Mouse (Mus musculus) neutrophil, adult 5-6 weeks (primary cell): ENCODE results near the gene Gm15517. TPM values are rescaled to one million over a fixed set of nuclear protein-coding genes. Genes with fewer than 3 reads are reported as not detected.
"Not testable (repeated sequence)": the region's sequence is repeated elsewhere in the genome, so short reads cannot be mapped to it uniquely, and the experiment has no call there.

Experiments used
- ATAC-seq: fragments of 151-379, 151-347 bp; 2 replicates; pipeline ENCODE4 v1.8.0; 2017; ENCODE audit warnings: mild to moderate bottlenecking, moderate TSS enrichment; ENCODE audit not compliant: insufficient number of reproducible peaks, poor library complexity, low FRiP score, severe bottlenecking; ENCODE audit errors: extremely low read depth
- total RNA-seq: library from RNA; stranded (forward); fragments of 200-1000 nt; gene quantifications from 2 replicates; pipeline ENCODE4 v1.2.3, GENCODE M21; 2017

Gm15517 gene
- total RNA-seq, 1 experiment from 2014 or later = not detected

- peak; percentile 90 for ATAC-seq
Measured at GRCm38 (mm10) chr7:44262791-44263643, 1.8 kb downstream of the Gm15517 start.

- ATAC-seq = no peak
Measured at GRCm38 (mm10) chr7:44268117-44268516, 6.9 kb downstream of the Gm15517 start.

GRCm38 (mm10) chr7:44269397-44269796 lies 8.2 kb downstream of the Gm15517 start:
- no peak for ATAC-seq

GRCm38 (mm10) chr7:44271309-44271708 lies 10.1 kb downstream of the Gm15517 start:
- peak; percentile 31; the same call in 1 of the 2 replicates for ATAC-seq

GRCm38 (mm10) chr7:44272546-44272945 lies 11.3 kb downstream of the Gm15517 start:
- ATAC-seq = no peak

GRCm38 (mm10) chr7:44273446-44273845 lies 12.2 kb downstream of the Gm15517 start:
- ATAC-seq = no peak

- ATAC-seq = no peak
Measured at GRCm38 (mm10) chr7:44274096-44274495, 12.8 kb downstream of the Gm15517 start.

GRCm38 (mm10) chr7:44275546-44275945 lies 14.3 kb downstream of the Gm15517 start:
- no peak for ATAC-seq

GRCm38 (mm10) chr7:44276461-44277249 lies 15.4 kb downstream of the Gm15517 start:
- ATAC-seq = no peak

GRCm38 (mm10) chr7:44277250-44277622 lies 16.0 kb downstream of the Gm15517 start:
- 0 out of 2 replicates have a peak, but pooled peaks have one; percentile 38 for ATAC-seq

- 0 out of 2 replicates have a peak, but pooled peaks have one; percentile 43 for ATAC-seq
Measured at GRCm38 (mm10) chr7:44280959-44281358, 19.7 kb downstream of the Gm15517 start.

- ATAC-seq = no peak
Measured at GRCm38 (mm10) chr7:44281586-44281985, 20.3 kb downstream of the Gm15517 start.

GRCm38 (mm10) chr7:44287760-44288159 lies 26.5 kb downstream of the Gm15517 start:
- no peak for ATAC-seq

- no peak for ATAC-seq
Measured at GRCm38 (mm10) chr7:44290986-44291385, 29.7 kb downstream of the Gm15517 start.

- ATAC-seq = no peak
Measured at GRCm38 (mm10) chr7:44291418-44291817, 30.2 kb downstream of the Gm15517 start.

- not testable (repeated sequence) for ATAC-seq
Measured at GRCm38 (mm10) chr7:44297501-44297900, 36.3 kb downstream of the Gm15517 start.

GRCm38 (mm10) chr7:44303346-44304340 lies 42.4 kb downstream of the Gm15517 start:
- no peak for ATAC-seq

GRCm38 (mm10) chr7:44304463-44304774 lies 43.2 kb downstream of the Gm15517 start:
- ATAC-seq = no peak
